Mouse (Mus musculus): Measurements from ENCODE around the gene Mknk2.

GRCm38 (mm10) chr10:80664197-80665015 lies 13.5 kb downstream of the Mknk2 start:
- no peak for TF ChIP-seq CTCF (IDR thresholded peaks at IDR 0.05; ENCODE audit: low read depth, low read length)
- 0 out of 2 replicates have a peak, but pooled peaks have one; percentile 12 for TF ChIP-seq POLR2A (IDR thresholded peaks at IDR 0.05; ENCODE audit: extremely low read depth, insufficient read depth, low read length)

All from liver, adult 2 months (tissue).